Mouse (Mus musculus): ENCODE measurements around the gene Gm4969. TPM values are rescaled to one million over a fixed set of nuclear protein-coding genes. Genes with fewer than 3 reads are reported as not detected.

Gene Gm4969
- total RNA-seq, 2 experiments from 2014 or later = 0.21 to 0.27 TPM

DNA sequence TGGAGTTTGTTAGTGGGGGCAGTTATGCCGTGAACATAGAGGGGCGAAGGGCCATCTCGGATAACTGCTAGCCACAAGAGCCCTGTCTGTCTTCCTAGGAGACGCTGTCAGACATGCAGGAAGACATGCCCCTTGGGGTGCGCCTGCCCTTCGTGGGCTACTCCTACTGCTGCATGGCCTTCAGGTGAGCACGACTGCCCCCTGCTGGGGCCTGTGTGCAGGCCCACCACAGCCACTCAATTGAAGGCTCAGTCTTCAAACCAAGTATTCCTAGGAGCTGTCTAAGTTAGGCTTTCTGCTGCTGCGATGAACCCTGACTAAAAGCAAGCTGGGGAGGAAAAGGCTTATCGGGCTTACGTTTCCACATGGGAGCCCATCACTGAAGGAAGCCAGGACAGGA, 29.4 kb downstream of the Gm4969 start:
- Histone ChIP-seq H3K4me3 (no peak overlapping the region), H3K27ac (no peak overlapping the region)
- intact Hi-C loops (cut with DNase I) = no loop called here
- DNase-seq (ENCODE audit: extremely low spot score in 1 of 2, low spot score in 2 of 2) = peak in 1 of 2 experiments; percentile 55
- TF ChIP-seq CTCF (IDR thresholded peaks at IDR 0.05) = peak; percentile 81

DNA sequence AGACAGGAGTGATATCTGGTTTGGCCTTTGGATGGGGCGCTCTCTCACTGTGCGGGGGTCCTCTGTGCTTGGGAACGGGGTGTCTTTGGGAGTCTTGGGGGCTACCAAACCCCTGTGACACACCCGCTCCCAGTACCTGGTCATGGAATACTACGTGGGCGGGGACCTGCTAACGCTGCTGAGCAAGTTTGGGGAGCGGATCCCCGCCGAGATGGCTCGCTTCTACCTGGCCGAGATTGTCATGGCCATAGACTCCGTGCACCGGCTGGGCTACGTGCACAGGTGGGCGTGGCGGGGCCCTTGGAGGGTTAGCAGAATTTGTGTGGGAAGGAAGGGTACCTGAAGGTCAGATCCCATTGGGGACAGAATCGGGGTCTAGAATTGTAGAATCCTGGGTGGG, 31.4 kb downstream of the Gm4969 start:
- DNase-seq (ENCODE audit: extremely low spot score in 1 of 2, low spot score in 2 of 2) = no peak
- no peak overlapping the region for H3K4me3 ChIP-seq
- no peak for TF ChIP-seq CTCF (IDR thresholded peaks at IDR 0.05)
- no peak overlapping the region for H3K27ac ChIP-seq
- intact Hi-C loops (cut with DNase I) = no loop called here

DNA sequence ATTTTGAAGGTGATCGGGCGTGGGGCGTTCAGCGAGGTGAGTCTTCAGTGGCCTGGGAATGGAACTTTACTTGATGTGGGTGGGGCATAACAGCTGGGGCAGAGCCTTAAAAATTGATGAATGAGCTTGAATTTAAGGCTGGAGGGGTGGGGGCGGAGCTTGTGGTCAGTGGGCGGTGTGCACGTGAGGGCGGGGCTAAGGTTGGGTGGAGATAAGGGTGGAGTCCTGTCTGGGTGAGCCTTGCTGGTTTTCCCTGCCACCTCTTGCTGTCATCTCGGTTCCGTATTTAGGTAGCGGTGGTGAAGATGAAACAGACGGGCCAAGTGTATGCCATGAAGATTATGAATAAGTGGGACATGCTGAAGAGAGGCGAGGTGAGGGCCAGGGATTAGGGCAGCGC, 32.1 kb downstream of the Gm4969 start:
- intact Hi-C loops (cut with DNase I) = no loop called here
- H3K27ac ChIP-seq = no peak overlapping the region
- no peak overlapping the region for H3K4me3 ChIP-seq
- no peak for DNase-seq (ENCODE audit: extremely low spot score in 1 of 2, low spot score in 2 of 2)
- no peak for TF ChIP-seq CTCF (IDR thresholded peaks at IDR 0.05)

DNA sequence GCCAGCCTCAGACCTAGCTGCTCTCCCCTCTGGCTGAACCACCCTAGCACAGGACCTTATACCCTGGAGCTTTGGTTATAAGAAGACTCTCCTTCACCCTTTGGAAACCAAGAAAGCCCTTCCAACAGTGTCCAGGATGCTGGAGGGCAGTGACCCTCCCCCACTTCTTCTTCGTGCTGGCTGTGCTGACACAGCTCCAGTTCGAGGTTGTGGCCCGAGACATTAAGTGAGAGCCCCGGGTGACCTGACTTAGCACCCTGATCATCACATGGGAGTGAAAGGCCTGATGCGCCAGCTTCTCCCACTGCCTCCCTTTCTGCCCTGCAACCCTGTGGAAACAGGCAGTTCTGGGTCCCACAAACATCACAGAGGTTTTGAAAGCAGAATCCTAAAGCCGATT, 32.7 kb downstream of the Gm4969 start:
- no peak for DNase-seq (ENCODE audit: extremely low spot score in 1 of 2, low spot score in 2 of 2)
- intact Hi-C loops (cut with DNase I) = no loop called here
- TF ChIP-seq CTCF (IDR thresholded peaks at IDR 0.05) = no peak

DNA sequence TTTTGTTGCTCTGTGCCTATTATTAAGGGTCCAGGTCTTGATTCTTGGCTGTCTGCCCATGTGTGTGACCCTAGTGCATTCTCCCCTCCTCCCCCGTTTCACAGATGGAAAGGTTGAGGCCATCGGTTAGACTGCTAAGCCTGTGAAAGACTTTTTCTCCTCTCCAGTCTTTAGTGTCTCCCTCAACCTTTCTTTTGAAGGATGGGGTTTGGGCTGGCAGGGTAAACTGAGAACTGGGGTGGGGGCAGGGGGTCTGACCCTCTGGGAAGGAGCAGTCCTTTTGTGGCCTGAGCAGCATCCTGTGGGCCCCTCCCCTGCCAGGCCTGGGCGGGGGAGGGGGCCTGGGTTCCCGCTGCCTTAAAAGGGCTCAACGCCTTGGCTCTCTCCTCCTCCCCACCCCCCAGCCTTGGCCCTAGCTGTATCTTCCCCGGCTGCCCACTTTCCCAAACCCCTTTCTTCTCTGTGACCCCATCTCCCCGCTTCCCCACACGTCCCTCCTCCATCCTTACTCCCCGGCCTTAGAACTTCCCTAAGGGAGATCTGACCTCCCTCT, 33.2 kb downstream of the Gm4969 start:
- TF ChIP-seq CTCF (IDR thresholded peaks at IDR 0.05) = no peak
- intact Hi-C loops (cut with DNase I) = no loop called here
- Histone ChIP-seq H3K4me3 (no peak overlapping the region), H3K27ac (no peak overlapping the region)
- DNase-seq (ENCODE audit: extremely low spot score in 1 of 2, low spot score in 2 of 2) = no peak

More for the DNA sequence above, 32.7 kb downstream of the Gm4969 start:
- no peak overlapping the region for H3K4me3 ChIP-seq
- no peak overlapping the region for H3K27ac ChIP-seq

DNA sequence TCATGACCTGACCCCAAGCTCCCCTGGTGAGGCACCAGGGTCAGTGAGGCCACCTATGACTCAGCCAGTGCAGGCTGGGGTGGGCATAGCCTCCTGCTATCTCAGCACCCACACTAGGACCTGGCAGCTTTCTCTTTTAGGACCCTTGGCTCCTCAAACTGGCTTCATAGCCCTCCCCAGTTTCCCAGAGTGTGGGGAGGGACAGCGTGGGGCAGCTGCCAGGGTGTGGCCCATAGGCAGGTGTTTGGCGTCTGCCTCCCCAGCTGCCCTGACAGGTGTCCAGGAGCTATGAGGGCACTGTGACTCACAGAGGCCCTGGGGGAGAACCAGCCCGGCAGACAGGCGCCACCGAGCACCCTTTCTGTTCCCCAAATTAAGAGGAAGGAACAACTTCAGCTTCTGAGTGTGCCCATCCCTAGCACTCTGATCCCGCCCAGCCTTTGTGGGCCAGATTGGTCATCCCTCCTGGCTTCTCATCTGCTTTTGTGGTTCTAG, 33.8 kb downstream of the Gm4969 start:
- intact Hi-C loops (cut with DNase I) = no loop called here
- DNase-seq (ENCODE audit: extremely low spot score in 1 of 2, low spot score in 2 of 2) = no peak
- no peak for TF ChIP-seq CTCF (IDR thresholded peaks at IDR 0.05)
- Histone ChIP-seq H3K27ac (no peak overlapping the region), H3K4me3 (no peak overlapping the region)

DNA sequence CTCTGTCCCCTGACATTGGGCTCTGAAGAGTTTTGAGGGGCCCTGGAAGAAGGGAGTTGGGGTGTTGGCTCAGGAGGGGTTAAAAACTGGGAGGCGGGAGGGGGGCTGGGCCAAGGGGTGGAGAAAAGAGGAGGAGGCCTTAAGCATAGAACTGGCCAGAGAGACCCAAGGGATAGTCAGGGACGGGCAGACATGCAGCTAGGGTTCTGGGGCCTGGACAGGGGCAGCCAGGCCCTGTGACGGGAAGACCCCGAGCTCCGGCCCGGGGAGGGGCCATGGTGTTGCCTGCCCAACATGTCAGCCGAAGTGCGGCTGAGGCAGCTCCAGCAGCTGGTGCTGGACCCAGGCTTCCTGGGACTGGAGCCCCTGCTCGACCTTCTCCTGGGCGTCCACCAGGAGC, 34.5 kb downstream of the Gm4969 start, which contains the start of gene Dmpk:
Gene Dmpk, plus strand, starts transcription at position 149 of the 400 bp plus-strand sequence.
- Histone ChIP-seq H3K4me3 (peak within 1 kb of the TSS; percentile 15; the same call in 1 of the 2 replicates), H3K27ac (no peak within 1 kb of the TSS)
- no peak for TF ChIP-seq CTCF (IDR thresholded peaks at IDR 0.05)
- no peak for DNase-seq (ENCODE audit: extremely low spot score in 1 of 2, low spot score in 2 of 2)
- intact Hi-C loops (cut with DNase I) = no loop called here

DNA sequence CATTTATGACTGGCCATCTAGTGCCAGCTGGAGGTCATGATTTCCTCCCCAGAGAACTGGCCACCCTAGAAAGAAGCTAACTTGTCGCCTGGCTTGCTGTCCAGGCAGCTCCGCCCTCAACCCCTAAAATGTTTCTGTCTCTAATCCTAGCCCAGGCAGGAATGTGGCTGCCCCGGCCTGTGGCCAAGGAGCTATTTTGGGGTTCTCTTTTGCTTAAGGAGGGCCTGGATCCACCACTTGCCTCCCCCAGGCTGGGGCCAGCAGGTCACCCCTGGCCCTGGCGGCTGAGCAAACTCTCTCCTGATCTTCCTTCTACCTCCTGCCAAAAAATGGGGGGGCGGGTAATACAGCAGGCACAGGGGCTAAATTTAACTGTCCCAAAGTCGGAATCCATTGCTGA, 35.1 kb downstream of the Gm4969 start:
- DNase-seq (ENCODE audit: extremely low spot score in 1 of 2, low spot score in 2 of 2) = no peak
- Histone ChIP-seq H3K27ac (no peak overlapping the region), H3K4me3 (no peak overlapping the region)
- intact Hi-C loops (cut with DNase I) = no loop called here
- TF ChIP-seq CTCF (IDR thresholded peaks at IDR 0.05) = no peak

DNA sequence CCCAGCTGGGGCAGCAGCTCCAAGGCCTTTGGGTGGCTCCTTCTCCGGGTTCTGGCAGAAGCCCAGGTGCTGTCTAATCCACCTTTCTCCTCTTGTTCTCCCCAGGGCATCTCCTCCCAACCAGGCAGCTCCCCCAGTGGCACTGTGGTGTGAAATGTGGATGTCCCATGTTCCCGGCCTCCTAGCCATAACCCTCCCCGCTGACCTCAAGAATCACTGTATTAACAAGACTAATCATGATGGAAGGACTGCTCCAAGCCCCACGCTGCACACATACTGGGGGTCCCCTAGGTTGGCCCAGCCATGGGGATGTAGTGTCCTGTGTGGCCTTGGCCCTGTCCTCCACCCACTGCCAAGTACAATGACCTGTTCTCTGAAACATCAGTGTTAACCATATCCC, 36.0 kb downstream of the Gm4969 start:
- DNase-seq (ENCODE audit: extremely low spot score in 1 of 2, low spot score in 2 of 2) = no peak
- no peak overlapping the region for H3K27ac ChIP-seq
- intact Hi-C loops (cut with DNase I) = no loop called here
- H3K4me3 ChIP-seq = no peak overlapping the region
- no peak for TF ChIP-seq CTCF (IDR thresholded peaks at IDR 0.05)

DNA sequence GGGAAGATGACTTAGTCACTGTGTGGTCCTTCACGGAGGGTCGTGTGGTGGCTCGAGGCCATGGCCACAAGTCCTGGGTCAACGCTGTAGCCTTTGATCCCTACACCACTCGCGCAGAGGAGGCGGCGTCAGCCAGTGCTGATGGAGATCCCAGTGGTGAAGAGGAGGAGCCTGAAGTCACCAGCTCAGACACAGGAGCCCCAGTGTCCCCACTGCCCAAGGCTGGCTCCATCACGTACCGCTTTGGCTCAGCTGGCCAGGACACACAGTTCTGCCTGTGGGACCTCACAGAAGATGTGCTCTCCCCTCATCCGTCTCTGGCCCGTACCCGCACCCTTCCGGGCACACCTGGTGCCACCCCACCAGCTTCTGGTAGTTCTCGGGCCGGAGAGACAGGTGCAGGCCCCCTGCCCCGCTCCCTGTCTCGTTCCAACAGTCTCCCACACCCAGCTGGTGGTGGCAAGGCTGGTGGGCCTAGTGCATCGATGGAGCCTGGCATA, 37.7 kb downstream of the Gm4969 start:
- H3K27ac ChIP-seq = peak overlapping the region; percentile 28; the same call in 1 of the 2 replicates
- intact Hi-C loops (cut with DNase I) = no loop called here
- H3K4me3 ChIP-seq = no peak overlapping the region
- no peak for TF ChIP-seq CTCF (IDR thresholded peaks at IDR 0.05)
- no peak for DNase-seq (ENCODE audit: extremely low spot score in 1 of 2, low spot score in 2 of 2)

DNA sequence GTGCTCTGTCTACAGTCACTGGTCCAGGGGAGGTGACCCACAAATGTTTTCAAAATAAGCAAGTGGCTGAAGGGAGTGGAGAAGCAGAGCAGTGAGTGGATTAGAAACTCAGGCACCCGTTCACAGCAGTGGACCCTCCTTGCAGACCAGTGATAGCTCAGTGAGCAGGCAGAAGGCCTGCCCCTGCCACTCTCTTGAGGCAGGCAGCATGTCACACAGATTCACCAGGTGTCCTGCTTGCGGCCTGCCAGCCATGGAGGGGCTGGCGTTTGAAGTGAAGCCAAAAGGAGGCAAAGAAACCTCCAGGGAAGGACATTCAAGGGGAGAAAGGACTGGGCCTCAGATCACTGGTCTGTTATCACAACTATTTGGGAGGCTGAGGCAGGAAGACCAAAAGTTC, 39.4 kb downstream of the Gm4969 start:
- DNase-seq (ENCODE audit: extremely low spot score in 1 of 2, low spot score in 2 of 2) = no peak
- H3K27ac ChIP-seq = no peak overlapping the region
- TF ChIP-seq CTCF (IDR thresholded peaks at IDR 0.05) = no peak
- intact Hi-C loops (cut with DNase I) = no loop called here
- no peak overlapping the region for H3K4me3 ChIP-seq

DNA sequence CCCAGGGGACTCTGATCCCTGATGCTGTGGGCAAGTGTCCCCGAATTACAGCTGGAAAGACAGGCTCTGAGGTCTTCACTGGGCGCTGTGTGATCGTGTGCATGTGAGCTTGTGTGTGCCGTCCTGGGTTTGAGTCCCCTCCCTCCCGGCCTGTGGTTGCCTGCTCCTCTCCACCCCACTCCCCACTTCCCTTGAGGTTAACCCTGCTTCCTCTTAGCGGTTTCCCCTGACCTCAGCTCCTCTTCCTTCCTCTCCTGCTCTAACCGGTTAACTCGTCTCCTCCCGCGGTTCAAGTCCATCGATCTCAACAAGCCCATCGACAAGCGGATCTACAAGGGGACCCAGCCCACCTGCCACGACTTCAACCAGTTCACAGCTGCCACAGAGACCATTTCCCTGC, 40.4 kb downstream of the Gm4969 start:
- no peak overlapping the region for H3K27ac ChIP-seq
- intact Hi-C loops (cut with DNase I) = loop anchor here (2.0 kb wide), 1 partner anchor 15 kb away; no protein-coding TSS in a partner anchor
- TF ChIP-seq CTCF (IDR thresholded peaks at IDR 0.05) = no peak
- H3K4me3 ChIP-seq = no peak overlapping the region
- DNase-seq (ENCODE audit: extremely low spot score in 1 of 2, low spot score in 2 of 2) = no peak

DNA sequence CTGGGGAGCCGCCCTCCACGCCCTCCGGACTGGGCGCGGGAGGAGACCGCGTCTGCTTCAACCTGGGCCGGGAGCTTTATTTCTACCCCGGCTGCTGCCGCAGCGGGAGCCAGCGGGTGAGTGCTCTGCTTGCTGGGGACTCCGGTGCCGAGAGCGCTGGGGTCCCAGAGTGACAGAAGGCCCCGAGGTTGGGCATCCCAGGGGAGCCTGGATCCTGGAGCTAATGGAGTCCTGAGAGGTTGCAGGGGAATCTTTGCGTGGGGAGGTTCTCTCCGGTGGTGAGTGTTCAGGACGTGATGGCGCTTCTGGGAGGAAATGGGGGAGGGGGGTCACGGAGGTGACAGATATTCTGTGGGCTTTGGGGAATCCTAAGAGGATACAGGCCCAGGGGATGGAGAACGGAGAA, 41.6 kb downstream of the Gm4969 start:
- peak overlapping the region; percentile 84 for H3K4me3 ChIP-seq
- no peak for DNase-seq (ENCODE audit: extremely low spot score in 1 of 2, low spot score in 2 of 2)
- no peak for TF ChIP-seq CTCF (IDR thresholded peaks at IDR 0.05)
- intact Hi-C loops (cut with DNase I) = loop anchor here (2.0 kb wide), 1 partner anchor 16 kb away; no protein-coding TSS in a partner anchor
- H3K27ac ChIP-seq = peak overlapping the region; percentile 81
